Mouse (Mus musculus): ENCODE data around the gene Mex3a. TPM values are rescaled to one million over a fixed set of nuclear protein-coding genes. Genes with fewer than 3 reads are reported as not detected.
A peak's percentile ranks its signal among the peaks of the same experiment; 100 is the strongest.

Mex3a gene
- polyA plus RNA-seq, 1 experiment from 2014 or later, result 42.6 TPM

GRCm38 (mm10) chr3:88579454-88580117, 47.4 kb downstream of the Mex3a start:
- in situ Hi-C loops (cut with MboI; ENCODE audit: low pct_unique_long_range_greater_than_20kb), result no loop called here
- peak; percentile 50 for TF ChIP-seq CTCF (IDR thresholded peaks at IDR 0.05)
- ChIA-PET POLR2A (interaction anchor here (1.0 to 2.1 kb wide), 5 partner anchors 12 to 62 kb away, joined by 3 to 10 read pairs (median 4); partner anchors contain the start of genes Lamtor2 and Ubqln4), CTCF (interaction anchor here (1.1 to 3.3 kb wide), 4 partner anchors 10 to 15 kb away, joined by 4 to 12 read pairs (median 6); no protein-coding TSS in a partner anchor)
- no peak for DNase-seq (ENCODE audit: low read depth, low spot score)
- H3K27me3 ChIP-seq, result no peaks in the 10 kb centered on the region
- ATAC-seq, result peak; percentile 82

- H3K27me3 ChIP-seq, result no peaks in the 10 kb centered on the region
- in situ Hi-C loops (cut with MboI; ENCODE audit: low pct_unique_long_range_greater_than_20kb), result no loop called here
- DNase-seq (ENCODE audit: low read depth, low spot score) (no peak), ATAC-seq (no peak)
- CTCF ChIA-PET, result interaction anchor here (0.7 to 1.7 kb wide), 9 partner anchors 12 to 99 kb away, joined by 3 to 7 read pairs (median 3); partner anchors contain the start of gene Ubqln4
- no peak for TF ChIP-seq CTCF (IDR thresholded peaks at IDR 0.05)
- POLR2A ChIA-PET, result interaction anchor here (1.0 to 1.2 kb wide), 2 partner anchors 22 to 54 kb away, joined by 3 to 5 read pairs; partner anchors contain the start of gene Mex3a
These were observed 53.6 kb downstream of the Mex3a start for GRCm38 (mm10) chr3:88585769-88586168.

- DNase-seq (ENCODE audit: low read depth, low spot score) (no peak), ATAC-seq (no peak)
- ChIA-PET POLR2A (interaction anchor here (0.8 to 1.2 kb wide), 4 partner anchors 23 to 55 kb away, joined by 3 to 5 read pairs (median 3); partner anchors contain the start of genes Mex3a and Ubqln4), CTCF (interaction anchor here (0.8 to 1.8 kb wide), 9 partner anchors 9 to 63 kb away, joined by 3 to 7 read pairs (median 3); partner anchors contain the start of gene Ubqln4)
- in situ Hi-C loops (cut with MboI; ENCODE audit: low pct_unique_long_range_greater_than_20kb), result no loop called here
- TF ChIP-seq CTCF (IDR thresholded peaks at IDR 0.05), result no peak
- H3K27me3 ChIP-seq, result no peaks in the 10 kb centered on the region
These were observed 54.4 kb downstream of the Mex3a start for GRCm38 (mm10) chr3:88586640-88587039.

- in situ Hi-C loops (cut with MboI; ENCODE audit: low pct_unique_long_range_greater_than_20kb), result no loop called here
These were observed 58.1 kb downstream of the Mex3a start for GRCm38 (mm10) chr3:88590246-88590645.

More at GRCm38 (mm10) chr3:88590246-88590645, 58.1 kb downstream of the Mex3a start:
- DNase-seq (ENCODE audit: low read depth, low spot score) (no peak), ATAC-seq (no peak)
- TF ChIP-seq CTCF (IDR thresholded peaks at IDR 0.05), result no peak
- ChIA-PET POLR2A (interaction anchor here (0.6 to 2.5 kb wide), 6 partner anchors 12 to 47 kb away, joined by 3 to 11 read pairs (median 4); partner anchors contain the start of genes Rab25 and Ubqln4), CTCF (interaction anchor here (1.0 to 7.3 kb wide), 9 partner anchors 10 to 107 kb away, joined by 3 to 75 read pairs (median 7); partner anchors contain the start of gene Arhgef2)
- no peaks in the 10 kb centered on the region for H3K27me3 ChIP-seq

Other genes starting within 250 kb of the Mex3a start
- gene Gm38392, start 245.2 kb upstream of the Mex3a start, polyA plus RNA-seq (2021), result 0.19 TPM
- gene Tsacc, start 235.4 kb upstream of the Mex3a start, polyA plus RNA-seq (2021), result 6.3 TPM
- 573 TPM for gene Cct3, start 235.3 kb upstream of the Mex3a start, polyA plus RNA-seq (2021)
- 590 TPM for gene Glmp, start 207.4 kb upstream of the Mex3a start, polyA plus RNA-seq (2021)
- 3.1 TPM for gene Tmem79, start 196.2 kb upstream of the Mex3a start, polyA plus RNA-seq (2021)
- gene Smg5, start 196.1 kb upstream of the Mex3a start, polyA plus RNA-seq (2021), result 90.1 TPM
- gene Paqr6, start 167.8 kb upstream of the Mex3a start, polyA plus RNA-seq (2021), result 0.04 TPM
- 0.22 TPM for gene Bglap3, start 159.7 kb upstream of the Mex3a start, polyA plus RNA-seq (2021)
- not detected for gene Bglap2, start 153.7 kb upstream of the Mex3a start, polyA plus RNA-seq (2021)
- gene Bglap, start 147.9 kb upstream of the Mex3a start, polyA plus RNA-seq (2021), result 0.22 TPM
- gene Pmf1, start 122.1 kb upstream of the Mex3a start, polyA plus RNA-seq (2021), result 80.1 TPM
- 42.6 TPM for gene Slc25a44, start 107.3 kb upstream of the Mex3a start, polyA plus RNA-seq (2021)
- gene Sema4a, start 71.2 kb upstream of the Mex3a start, polyA plus RNA-seq (2021), result 6.6 TPM
- 401 TPM for gene Lmna, start 22.4 kb upstream of the Mex3a start, polyA plus RNA-seq (2021)
- gene Rab25, start 15.9 kb downstream of the Mex3a start, polyA plus RNA-seq (2021), result 0.41 TPM
- 264 TPM for gene Lamtor2, start 20.7 kb downstream of the Mex3a start, polyA plus RNA-seq (2021)
- gene Ubqln4, start 21.4 kb downstream of the Mex3a start, polyA plus RNA-seq (2021), result 143 TPM
- gene Ssr2, start 43.5 kb downstream of the Mex3a start, polyA plus RNA-seq (2021), result 410 TPM
- gene Arhgef2, start 73.6 kb downstream of the Mex3a start, polyA plus RNA-seq (2021), result 175 TPM
- not detected for gene Rxfp4, start 120.7 kb downstream of the Mex3a start, polyA plus RNA-seq (2021)
- 112 TPM for gene Khdc4, start 153.4 kb downstream of the Mex3a start, polyA plus RNA-seq (2021)
- 82.7 TPM for gene Rit1, start 184.4 kb downstream of the Mex3a start, polyA plus RNA-seq (2021)
- 61.9 TPM for gene Syt11, start 242.8 kb downstream of the Mex3a start, polyA plus RNA-seq (2021)